Mouse (Mus musculus) lung, adult 2 months (tissue): ENCODE data around the gene Hoxc4. TPM values are rescaled to one million over a fixed set of nuclear protein-coding genes. Genes with fewer than 3 reads are reported as not detected.

Source experiments
- DNase-seq: peaks from one replicate; pipeline ENCODE4 v3.0.0; 2022
- H3K4me1 ChIP-seq: fragments of 200-500 bp; 2 replicates; pipeline ENCODE4 v1.6.1; 2011; ENCODE audit warnings: low read length; ENCODE audit not compliant: control insufficient read depth, insufficient read depth
- H3K4me3 ChIP-seq: fragments of 200-500 bp; replicated peaks from 2 replicates; pipeline ENCODE3; 2011; ENCODE audit warnings: low read depth, mild to moderate bottlenecking, control low read depth, low read length; ENCODE audit errors: extremely low read depth
- CTCF ChIP-seq: fragments of 200-500 bp; IDR thresholded peaks from 2 replicates; pipeline ENCODE4 v1.5.1; 2011; ENCODE audit warnings: mild to moderate bottlenecking, low read length, control low read depth; ENCODE audit not compliant: insufficient read depth
- POLR2A ChIP-seq: fragments of 200-500 bp; IDR thresholded peaks from 2 replicates; pipeline ENCODE4 v1.6.1; 2011; ENCODE audit warnings: low read depth, mild to moderate bottlenecking, control low read depth, low read length, borderline replicate concordance; ENCODE audit errors: extremely low read depth
- WGBS: fragments of 180-500 bp; shearing (Covaris S2); methylation state at CpG from one replicate; pipeline ENCODE4 v1.1.7; 2018; 5-methylcytosine and 5-hydroxymethylcytosine counted together
- polyA plus RNA-seq: library from polyadenylated mRNA; depleted of rRNA; stranded (reverse); fragments of >200 nt; gene quantifications from 2 replicates; pipeline ENCODE4 v1.2.3, GENCODE M21; 2012

The Hoxc4 gene
- polyA plus RNA-seq, 1 experiment, result 1.1 TPM

DNA sequence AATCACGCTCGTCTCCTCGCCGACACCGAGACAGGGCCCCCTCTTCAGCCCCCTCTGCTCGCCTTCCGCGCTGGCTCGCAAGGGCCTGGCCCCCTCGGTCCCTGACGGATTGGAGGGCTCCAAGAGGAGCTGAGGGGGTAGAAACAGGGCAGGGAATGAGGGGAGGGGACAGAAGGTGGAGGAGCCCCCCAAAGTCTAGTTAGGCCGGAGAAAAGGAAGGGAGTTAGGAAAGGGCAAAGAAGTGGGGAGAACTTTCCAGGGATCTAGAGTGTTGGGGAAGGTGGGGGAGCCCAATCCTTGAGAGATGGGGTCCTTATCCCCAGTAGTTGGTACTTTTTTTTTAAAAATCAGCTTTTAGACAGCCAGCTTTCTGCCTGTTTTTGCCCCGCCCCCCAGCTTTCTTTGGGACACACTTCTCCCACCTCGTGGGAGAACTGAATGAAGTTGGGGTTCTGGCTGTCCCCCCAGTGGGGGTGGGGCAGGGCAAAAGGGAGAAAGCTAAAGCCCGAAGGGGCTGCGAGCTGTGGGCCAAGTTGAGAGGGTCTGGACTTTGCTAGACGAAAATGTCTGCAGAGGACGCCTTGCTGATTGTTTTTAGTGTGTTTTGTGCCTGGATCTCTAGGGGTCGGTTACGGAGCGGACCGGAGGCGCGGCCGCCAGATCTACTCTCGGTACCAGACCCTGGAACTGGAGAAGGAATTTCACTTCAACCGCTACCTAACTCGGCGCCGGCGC is 8.5 kb upstream of the Hoxc4 start:
- no peak for DNase-seq
- Histone ChIP-seq H3K4me3 (no peak overlapping the region), H3K4me1 (no peaks in the 10 kb centered on the region)
- WGBS, result 7% methylated on average over 31 of the region's 31 CpGs
- no peak for TF ChIP-seq POLR2A

DNA sequence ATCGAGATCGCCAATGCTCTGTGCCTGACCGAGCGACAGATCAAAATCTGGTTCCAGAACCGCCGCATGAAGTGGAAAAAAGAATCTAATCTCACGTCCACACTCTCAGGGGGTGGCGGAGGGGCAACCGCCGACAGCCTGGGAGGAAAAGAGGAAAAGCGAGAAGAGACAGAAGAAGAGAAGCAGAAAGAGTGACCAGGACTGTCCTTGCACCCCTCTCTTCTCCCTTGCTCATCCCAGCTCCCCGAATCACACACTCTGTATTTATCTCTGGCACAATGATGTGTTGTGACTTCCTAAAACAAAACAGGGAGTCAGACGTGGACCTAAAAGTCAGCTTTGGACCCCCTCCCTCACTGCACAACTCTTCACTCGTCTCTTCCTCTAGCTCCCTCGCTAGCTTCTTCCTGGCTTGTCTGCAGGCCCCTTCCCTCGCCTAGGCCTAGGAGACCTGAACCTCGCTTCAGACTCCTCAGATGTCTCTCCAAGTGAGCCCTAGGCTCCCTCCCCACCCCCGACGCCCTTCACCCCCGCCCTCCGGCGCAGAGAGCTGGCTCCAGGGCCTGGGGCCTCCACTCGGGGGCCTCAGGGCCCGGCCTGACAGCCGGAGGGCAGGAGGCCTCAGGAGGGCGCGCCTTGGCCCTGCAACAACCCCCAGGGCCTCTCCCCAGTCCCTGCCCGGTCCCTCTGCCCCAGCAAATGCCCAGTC is 7.7 kb upstream of the Hoxc4 start:
- no peak for TF ChIP-seq CTCF
- TF ChIP-seq POLR2A, result no peak
- no peaks in the 10 kb centered on the region for H3K4me1 ChIP-seq
- no peak for DNase-seq
- H3K4me3 ChIP-seq, result no peak overlapping the region
- WGBS, result 8% methylated on average over 28 of the region's 28 CpGs

DNA sequence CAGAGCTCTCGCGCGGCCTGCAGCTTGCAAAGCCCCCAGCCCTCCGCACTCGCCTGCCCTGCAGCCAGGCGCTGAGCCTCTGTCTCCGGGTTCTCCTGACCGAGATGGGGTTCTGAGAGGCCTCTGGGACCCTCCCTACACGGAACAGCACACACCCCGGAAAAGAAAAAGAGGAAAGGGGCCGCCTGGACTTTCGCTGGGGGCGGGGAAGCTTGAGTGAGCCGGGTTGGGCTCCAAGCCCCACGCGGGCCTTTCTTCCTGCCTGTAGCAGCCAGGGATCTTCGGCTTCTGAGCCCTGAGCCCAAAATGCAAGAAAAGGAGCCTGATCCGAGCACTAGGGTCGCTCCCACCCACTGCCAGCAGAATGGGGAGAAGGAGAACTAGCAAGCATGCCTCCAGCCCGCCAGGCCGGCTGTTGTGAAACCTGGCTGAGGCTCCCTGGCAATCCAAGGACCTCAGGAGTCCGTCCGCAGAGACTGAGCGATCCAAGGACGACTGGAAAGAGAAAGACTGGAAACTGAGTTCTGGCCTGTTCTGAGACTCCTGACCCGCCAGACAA is 6.7 kb upstream of the Hoxc4 start:
- DNase-seq, result no peak
- Histone ChIP-seq H3K4me3 (no peak overlapping the region), H3K4me1 (no peaks in the 10 kb centered on the region)
- WGBS, result 13% methylated on average over 26 of the region's 26 CpGs
- TF ChIP-seq POLR2A (no peak), CTCF (no peak)

DNA sequence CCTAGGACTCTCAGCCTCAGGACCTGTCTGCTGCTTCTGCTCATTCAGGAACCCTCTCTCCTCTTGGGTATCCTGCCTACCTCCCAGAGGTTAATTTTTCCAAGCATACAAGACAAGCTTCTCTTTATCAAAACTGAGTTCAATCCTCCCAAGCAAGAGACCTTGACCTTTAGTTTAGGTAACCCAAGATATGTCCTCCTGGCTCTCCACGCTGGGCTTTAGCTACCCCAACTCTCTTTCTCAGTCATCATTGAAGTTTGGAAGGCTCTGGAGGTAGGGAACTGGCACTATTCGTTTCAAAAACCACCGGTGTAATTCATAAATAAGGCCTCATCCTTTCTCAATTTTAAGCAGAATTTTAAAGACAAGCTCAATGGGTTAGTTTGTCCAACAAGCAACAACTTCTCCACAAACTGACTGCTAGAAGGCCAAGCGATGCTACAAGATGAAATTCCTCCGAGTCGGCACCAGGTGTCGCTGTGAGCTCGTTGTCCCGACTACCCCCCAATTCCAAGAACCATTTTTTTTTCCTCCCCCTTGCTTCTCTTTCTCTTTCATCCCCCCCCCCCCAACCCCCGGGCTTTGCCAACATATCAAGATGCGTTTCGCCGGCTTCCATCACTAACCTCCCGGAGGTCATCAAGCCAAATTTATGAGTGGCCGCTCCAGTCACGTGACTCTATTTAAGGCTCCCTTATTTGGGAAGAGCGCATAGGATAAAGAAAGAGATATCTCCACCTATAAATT is 5.3 kb upstream of the Hoxc4 start:
- H3K4me3 ChIP-seq, result no peak overlapping the region

DNA sequence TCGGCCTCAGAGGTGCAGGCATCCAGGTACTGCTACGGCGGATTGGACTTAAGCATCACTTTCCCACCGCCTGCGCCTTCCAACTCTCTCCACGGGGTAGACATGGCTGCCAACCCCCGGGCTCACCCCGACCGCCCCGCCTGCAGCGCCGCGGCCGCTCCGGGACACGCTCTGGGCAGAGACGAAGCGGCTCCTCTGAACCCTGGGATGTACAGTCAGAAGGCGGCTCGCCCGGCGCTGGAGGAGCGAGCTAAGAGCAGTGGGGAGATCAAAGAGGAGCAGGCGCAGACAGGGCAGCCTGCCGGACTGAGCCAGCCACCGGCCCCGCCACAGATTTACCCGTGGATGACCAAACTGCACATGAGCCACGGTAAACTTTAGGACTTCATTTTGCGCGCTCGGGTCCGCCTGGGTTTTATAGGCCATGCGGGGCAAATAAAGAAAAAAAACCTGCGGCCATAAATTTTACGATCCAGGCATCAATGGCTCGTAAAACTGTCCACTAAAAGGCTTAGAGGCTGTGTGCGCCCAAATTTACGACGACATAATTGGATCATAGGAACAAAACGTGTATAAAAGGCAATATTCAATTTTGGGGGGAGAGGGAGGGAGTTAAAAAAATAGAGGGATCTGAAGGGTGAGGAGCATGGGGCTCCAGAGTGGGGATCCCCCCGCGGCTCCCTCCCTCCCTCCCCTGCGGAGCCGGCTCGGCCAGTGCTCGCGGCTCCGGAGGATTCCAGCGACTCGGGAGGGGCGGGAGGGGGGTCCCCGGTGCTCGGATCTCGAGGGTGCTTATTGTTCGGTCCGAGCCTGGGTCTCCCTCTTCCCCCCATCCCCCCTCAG is 4.3 kb upstream of the Hoxc4 start:
- TF ChIP-seq POLR2A (no peak), CTCF (no peak)
- 2% methylated on average over 57 of the region's 57 CpGs for WGBS
- Histone ChIP-seq H3K4me1 (no peaks in the 10 kb centered on the region), H3K4me3 (no peak overlapping the region)
- no peak for DNase-seq

More for the DNA sequence above, 5.3 kb upstream of the Hoxc4 start:
- DNase-seq, result no peak
- WGBS, result 7% methylated on average over 17 of the region's 17 CpGs
- TF ChIP-seq CTCF, result peak; percentile 77
- no peak for TF ChIP-seq POLR2A
- H3K4me1 ChIP-seq, result no peaks in the 10 kb centered on the region

DNA sequence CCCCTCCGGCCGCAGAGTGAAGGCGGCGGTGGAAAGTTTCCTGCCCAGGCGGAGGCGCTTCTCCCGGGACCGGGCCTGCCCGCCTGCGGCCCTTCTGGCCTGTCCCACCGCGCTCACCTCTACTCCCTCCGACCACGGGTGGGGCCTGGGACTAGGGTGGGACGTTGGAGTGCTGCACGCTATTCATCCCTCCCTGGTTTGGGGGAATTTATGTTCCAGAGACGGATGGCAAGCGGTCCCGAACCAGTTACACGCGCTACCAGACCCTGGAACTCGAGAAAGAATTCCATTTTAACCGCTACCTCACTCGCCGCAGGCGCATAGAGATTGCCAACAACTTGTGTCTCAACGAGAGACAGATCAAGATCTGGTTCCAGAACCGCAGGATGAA is 3.7 kb upstream of the Hoxc4 start:
- TF ChIP-seq POLR2A, result no peak
- 5% methylated on average over 27 of the region's 28 CpGs for WGBS
- Histone ChIP-seq H3K4me1 (no peaks in the 10 kb centered on the region), H3K4me3 (no peak overlapping the region)
- DNase-seq, result no peak

DNA sequence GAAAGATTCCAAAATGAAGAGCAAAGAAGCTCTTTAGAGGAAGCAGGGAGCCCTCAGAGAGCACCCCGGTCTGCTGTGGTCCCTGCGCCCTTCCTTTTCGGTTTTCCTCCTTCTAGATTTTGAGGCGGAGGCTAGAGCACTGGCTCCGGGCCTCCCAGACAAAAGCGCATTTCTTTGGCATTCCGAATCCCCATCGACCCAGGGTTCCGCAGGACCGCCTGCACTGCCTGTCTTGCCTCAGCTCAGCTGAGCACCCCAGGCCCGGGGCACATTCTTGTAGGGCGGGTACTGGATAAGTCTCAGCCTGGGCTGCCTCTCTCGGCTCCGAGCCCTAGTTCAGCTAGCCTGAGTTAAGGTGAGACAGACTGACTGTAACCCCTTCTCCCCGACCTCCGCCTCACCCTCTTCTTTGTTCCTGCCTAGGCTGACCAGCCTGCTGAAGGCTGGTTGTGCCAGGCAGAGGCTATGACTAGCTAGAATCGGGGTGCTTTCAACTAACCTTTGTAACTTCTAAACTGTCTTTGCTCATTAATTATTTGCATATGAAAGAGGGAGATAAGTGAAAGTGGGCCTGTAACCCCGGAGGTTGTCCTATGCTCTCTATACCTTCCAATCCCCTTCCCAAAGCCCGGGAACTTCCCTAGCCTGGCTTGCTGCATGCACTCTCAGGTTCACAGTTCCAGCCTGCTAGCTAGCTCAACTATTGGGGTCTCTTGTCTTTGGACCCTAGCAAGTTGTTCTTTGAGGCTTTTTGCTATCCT is 3.1 kb upstream of the Hoxc4 start:
- no peaks in the 10 kb centered on the region for H3K4me1 ChIP-seq
- no peak for DNase-seq
- no peak overlapping the region for H3K4me3 ChIP-seq
- TF ChIP-seq POLR2A (no peak), CTCF (no peak)
- 21% methylated on average over 19 of the region's 19 CpGs for WGBS

DNA sequence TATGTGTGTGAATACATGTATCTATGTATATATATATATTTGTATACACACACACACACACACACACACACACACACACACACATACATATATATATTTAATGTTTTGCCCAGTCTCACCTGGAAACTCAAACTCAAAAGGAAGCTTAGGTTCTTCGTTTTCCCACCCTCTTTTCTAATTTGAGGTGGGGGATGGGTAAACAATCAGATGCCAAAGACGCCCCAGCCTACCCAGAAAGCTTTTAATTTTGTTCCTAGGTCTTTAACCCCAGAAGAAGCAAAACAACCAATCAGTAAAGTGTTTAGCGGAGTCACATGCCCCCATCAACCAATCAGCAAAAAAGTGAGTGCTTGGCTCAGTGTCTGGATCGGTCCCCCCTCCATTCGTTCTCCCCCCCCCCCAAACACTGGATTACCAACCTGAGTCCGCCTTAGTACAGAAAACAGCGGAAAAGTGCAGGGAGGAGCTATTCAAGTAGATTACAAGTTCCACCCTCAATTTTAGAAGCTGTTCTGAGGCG is 2.2 kb downstream of the Hoxc4 start:
- WGBS, result 4% methylated on average over 8 of the region's 8 CpGs
- Histone ChIP-seq H3K4me3 (no peak overlapping the region), H3K4me1 (no peaks in the 10 kb centered on the region)
- no peak for DNase-seq
- TF ChIP-seq CTCF, result no peak
- TF ChIP-seq POLR2A, result no peak
